Mouse (Mus musculus): ENCODE data around the gene Thrap3. TPM values are rescaled to one million over a fixed set of nuclear protein-coding genes. Genes with fewer than 3 reads are reported as not detected.

Thrap3 gene
- total RNA-seq, 2 experiments from 2014 or later = 94.1 to 101 TPM

GRCm38 (mm10) chr4:126147533-126148160 is 54.9 kb downstream of the Thrap3 start, which contains the start of gene Eva1b:
Gene Eva1b, plus strand, starts transcription at chr4:126147744.
- peak; percentile 16 for DNase-seq (ENCODE audit: low spot score)

DNA sequence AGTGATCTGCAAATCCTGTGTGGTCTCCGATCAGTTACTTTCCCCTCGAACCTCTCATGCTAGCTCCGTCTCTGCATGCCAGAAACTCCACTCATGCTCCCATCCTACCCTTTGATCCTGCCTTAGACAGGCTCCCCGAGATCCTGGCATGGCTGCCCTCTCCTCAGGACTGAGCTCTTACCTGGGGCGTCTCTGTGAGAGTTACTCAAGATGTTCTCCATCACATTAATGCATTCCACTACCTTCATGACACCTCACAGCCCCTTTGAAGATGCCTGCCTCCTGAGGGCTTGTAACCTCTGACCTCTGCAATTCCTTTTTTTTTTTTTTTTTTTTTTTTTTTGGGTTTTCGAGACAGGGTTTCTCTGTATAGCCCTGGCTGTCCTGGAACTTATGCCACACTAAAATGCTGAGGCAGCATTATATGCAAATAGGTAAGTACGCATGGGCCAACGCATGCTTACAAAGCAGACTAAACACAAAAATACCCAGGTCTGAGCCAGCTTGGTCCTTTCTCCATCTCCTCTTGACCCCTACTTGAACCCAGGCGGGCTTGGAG is 55.5 kb downstream of the Thrap3 start:
- no peak for DNase-seq (ENCODE audit: low spot score)

DNA sequence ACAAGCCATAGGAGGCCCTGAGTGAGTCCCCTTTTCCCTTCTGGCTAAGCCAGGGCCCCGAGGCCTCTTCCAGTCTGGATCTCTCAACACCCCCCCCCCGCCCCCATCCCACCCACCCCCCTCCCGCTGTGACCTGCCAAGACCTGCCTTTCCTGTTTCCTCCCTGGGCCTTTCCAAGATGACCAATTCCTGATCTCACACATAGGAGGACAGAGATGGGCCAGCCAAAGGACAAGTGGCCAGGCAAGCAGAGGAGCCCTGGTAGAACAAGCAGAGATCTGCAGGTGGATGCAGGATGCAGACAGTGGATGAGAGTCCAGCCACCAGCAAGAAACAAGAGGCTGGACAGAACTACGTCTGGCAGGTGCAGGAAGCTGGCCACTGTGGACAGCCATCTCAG is 57.2 kb downstream of the Thrap3 start:
- DNase-seq (ENCODE audit: low spot score) = no peak

DNA sequence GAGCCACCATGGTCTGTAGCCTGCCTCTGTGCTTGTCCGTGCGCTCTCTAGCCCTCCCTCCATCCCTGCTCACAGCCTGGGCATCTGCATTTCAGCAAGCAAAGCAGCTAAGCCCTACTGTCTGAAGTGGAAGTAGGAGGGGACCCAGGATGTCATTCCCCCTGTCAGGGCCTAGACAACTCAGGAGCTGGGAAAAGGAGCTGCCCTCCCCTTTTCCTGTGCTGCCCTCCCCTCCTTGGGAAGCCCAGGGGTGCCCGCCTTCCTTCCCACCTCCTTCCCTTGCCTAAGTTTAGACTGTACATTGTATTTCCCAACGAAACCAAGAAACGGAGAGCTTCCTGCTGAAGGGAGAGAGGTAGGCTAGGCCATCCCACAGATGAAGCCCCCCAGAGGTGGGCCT is 61.5 kb downstream of the Thrap3 start:
- DNase-seq (ENCODE audit: low spot score) = no peak

DNA sequence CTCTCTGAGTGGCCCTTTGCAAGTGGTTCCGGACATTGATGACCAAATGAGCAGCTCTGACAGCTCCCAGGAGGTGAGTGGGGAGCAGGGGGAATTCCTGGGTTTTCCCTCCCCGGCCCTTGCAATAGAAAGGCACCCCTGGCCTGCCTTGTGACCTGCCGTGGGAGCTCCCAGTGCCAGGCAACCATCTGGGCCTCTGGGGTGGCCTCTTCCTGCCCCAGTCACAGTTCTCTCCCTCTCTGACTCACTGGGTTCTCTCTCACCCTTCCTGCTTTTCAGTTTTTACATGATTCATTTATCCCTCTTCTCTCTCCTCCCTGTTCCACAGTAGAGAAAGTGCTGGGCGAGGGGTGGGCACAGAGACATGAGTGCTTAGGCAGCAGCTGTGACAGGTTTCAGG is 64.8 kb downstream of the Thrap3 start:
- no peak for DNase-seq (ENCODE audit: low spot score)

- no peak for DNase-seq (ENCODE audit: low spot score)
Measured at GRCm38 (mm10) chr4:126134639-126135038, 67.9 kb downstream of the Thrap3 start.

GRCm38 (mm10) chr4:126134236-126134635 is 68.3 kb downstream of the Thrap3 start:
- no peak for DNase-seq (ENCODE audit: low spot score)

- DNase-seq (ENCODE audit: low spot score) = no peak
Measured at GRCm38 (mm10) chr4:126132636-126133264, 69.8 kb downstream of the Thrap3 start.

- no peak for DNase-seq (ENCODE audit: low spot score)
Measured at GRCm38 (mm10) chr4:126131290-126132121, 71.1 kb downstream of the Thrap3 start.

DNA sequence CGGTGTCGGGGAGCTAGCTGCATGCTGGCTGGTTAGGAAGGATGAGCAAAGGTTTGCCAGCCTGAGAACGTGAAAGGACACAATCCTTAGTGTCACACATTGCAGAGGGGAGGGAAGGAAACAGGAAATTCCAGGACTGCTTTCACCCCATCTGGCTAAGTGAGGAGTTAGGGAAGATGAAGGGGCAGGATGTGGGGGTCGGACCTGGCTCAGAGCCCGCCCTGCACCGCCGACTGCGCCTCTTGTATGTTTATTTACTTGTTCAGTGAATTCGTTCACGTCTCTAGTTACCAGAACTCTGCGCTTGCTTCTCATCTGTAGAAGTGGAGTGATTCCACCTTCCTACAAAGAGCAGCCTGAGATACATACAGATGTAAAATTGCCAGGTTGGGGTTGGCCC is 72.1 kb downstream of the Thrap3 start:
- no peak for DNase-seq (ENCODE audit: low spot score)

DNA sequence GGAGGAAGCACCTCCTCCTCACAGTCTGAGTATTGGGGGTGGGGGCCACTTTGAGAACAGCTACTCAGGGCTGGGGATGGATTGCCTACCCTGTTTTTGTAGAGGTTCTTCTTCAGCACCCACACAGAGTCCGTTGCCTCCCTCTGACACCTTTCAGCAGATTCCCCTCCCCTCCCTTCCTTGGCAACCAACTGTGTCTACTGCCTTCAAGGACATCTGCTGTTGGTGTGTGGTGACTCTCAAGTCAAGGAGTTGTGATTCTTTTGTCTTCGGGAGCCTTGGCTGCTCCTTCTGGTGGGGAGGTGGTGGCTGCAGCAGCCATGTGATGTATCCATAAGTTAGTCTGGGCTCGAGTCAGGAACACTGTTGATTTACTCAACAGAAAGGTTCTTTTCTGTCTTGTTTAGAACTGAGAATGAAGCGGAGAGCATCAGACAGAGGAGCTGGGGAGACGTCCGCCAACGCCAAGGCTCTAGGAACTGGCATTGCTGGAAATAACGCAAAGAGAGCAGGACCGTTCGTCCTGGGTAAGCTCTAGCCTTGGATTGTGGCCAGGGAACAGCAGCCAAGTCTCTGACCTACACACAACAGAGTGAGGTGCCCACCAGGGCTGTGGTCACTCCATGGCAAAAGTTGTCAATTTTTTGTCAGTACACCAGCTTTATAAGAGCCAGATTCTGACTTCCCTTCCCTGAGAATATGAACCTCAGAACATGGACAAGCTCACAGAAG is 79.1 kb downstream of the Thrap3 start:
- no peak for DNase-seq (ENCODE audit: low spot score)

DNA sequence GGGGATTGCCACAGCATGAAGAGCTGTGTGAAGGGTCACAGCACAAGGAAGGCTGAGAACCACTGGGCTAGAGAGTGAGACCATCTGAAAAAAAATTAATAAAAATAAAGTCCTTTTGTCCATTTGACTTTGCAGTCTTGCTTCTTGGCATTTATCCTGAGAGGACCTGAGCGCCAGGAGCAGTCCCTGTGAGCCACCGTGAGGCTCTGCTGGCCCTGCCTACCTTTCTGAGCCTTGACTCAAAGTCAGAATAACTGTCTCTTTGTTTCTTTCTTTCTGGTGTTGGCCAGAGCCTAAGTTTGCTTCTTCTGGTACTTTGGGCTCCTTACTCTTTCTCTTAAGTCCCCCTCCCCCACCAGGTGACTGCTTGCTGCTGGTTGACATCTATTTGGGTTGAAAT is 82.1 kb downstream of the Thrap3 start:
- no peak for DNase-seq (ENCODE audit: low spot score)

DNA sequence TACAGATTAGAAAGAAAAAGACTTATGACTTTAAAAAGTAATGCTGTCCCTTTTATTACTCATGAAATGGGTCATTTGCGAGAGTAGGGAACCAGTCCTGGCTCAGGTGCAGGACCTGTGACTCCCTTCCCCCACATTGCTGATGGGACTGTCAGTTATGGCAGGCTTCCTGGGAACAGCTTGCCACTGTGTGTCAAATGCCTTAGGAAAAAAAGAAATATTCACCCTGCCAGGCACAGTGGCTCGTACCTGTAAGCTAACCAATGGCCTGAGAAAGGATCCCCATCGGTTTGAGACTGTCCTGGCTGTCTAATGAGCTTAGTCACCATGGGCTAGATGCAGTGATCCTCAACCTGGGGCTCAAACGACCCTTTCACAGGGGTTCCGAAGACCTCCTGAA is 82.5 kb downstream of the Thrap3 start:
- DNase-seq (ENCODE audit: low spot score) = peak; percentile 50

- no peak for DNase-seq (ENCODE audit: low spot score)
Measured at GRCm38 (mm10) chr4:126119051-126119450, 83.5 kb downstream of the Thrap3 start.

DNA sequence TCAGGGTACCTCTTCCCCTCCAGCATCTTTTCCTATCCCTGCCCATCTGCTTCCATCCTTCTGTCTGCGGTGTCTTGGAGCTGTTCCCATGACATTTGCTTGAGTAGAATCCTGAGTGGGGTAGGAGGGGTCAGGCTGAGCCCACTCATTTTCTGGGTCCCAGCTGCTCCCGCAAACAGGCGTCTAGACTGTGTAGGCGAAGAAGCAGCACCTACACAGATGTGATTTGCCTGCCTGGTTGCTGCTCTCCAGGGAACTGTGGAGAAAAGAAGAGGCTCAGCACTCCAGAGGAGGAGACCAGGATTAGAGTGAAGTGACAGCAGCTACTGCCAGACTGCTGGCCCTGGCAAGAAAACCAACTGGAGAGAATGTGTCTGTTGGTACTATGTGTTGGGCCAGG is 83.9 kb downstream of the Thrap3 start:
- DNase-seq (ENCODE audit: low spot score) = no peak

DNA sequence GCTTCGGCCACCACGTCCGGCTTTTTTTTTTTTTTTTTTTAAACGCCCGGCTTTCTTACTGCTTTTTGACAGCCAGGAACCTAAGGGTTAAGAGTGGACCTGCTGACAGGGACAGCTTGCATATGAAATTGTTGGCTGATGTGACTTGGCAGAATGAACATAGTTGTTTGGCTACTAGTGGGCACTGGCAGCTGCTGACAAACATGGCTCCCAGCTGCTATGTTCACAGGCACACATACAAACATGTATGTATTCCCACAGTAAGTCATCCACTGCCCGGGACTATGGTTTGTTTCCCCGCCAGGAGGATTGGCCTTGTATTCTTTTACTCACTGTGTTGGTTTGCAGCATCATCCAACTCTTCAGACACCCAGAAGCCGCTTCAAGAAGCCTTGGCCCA is 85.4 kb downstream of the Thrap3 start:
- DNase-seq (ENCODE audit: low spot score) = no peak

- no peak for DNase-seq (ENCODE audit: low spot score)
Measured at GRCm38 (mm10) chr4:126115871-126116521, 86.6 kb downstream of the Thrap3 start.

- DNase-seq (ENCODE audit: low spot score) = no peak
Measured at GRCm38 (mm10) chr4:126115411-126115810, 87.1 kb downstream of the Thrap3 start.
